8 mouse cellular contexts compared by ENCODE assay signal in the genomic region with DNA sequence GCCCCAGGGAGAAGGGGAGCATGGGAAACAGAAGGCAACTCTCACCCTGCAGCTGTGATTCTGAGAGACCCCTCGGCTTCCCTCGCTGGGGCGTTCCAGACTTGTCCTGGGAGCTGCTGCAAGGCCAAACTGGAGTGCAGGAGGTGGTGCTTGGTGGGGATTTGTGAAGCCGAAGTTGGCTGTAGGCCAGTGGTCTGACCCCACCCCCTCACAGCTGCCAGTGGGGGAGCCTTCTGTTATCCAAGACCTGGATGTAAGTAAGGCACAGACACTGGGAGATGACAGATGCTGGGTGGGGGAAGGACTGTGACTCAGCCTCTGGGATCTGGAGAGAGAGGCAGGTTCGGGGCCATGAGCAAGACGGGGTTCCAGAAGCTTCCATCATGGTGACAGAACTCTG. TPM values are rescaled to one million over a fixed set of nuclear protein-coding genes. Genes with fewer than 3 reads are reported as not detected.
A peak's percentile ranks its signal among the peaks of the same experiment; 100 is the strongest.
DNase-seq lines count a peak whose midpoint lies in the region; ATAC-seq lines count a peak whose summit lies in the region.

No protein-coding gene starts in this region.

- ATAC-seq in cerebellum, adult (ENCODE audit: insufficient number of reproducible peaks, low FRiP score, low TSS enrichment), result no peak

- DNase-seq in left cerebral cortex, adult 18-20 months (ENCODE audit: low spot score in 2 of 2), result peak; percentile 39 to 42
- no peak for DNase-seq in left cerebral cortex, adult 11 months (ENCODE audit: low spot score)
- DNase-seq in brain, adult 2 months (ENCODE audit: low read depth, low spot score), result peak; percentile 60
- DNase-seq in heart, adult 18-20 months, result peak; percentile 71 to 72
- DNase-seq in layer of hippocampus, adult 8-10 months (ENCODE audit: low spot score in 2 of 2), result peak; percentile 37 to 52
- peak; percentile 71 for DNase-seq in ovary, adult 18-20 months (ENCODE audit: low spot score)
- no peak for DNase-seq in spleen, adult 18-20 months

RNA-seq across cellular contexts. Expression of a gene that starts 7.0 kb away (rescaled TPM):
- 10 to 100 TPM; 28.0 to 30.6 TPM for total RNA-seq in left cerebral cortex, adult 18-20 months (2021)
- 10 to 100 TPM; 12.3 to 13.8 TPM for total RNA-seq in heart, adult 18-20 months (2021)
- total RNA-seq in layer of hippocampus, adult 8-10 months (2022), result 10 to 100 TPM; 44.3 to 49.9 (median 46.7) TPM

RNA-seq across cellular contexts. Expression of a gene that starts 46.8 kb away (rescaled TPM):
- 1 to 10 TPM; 1.4 to 1.7 TPM for total RNA-seq in left cerebral cortex, adult 18-20 months (2021)
- total RNA-seq in heart, adult 18-20 months (2021), result under 1 TPM; 0.15 to 0.18 TPM
- total RNA-seq in layer of hippocampus, adult 8-10 months (2022), result 1 to 10 TPM; 2.3 to 3.2 (median 2.5) TPM

Comparison
In these comparisons a context has a peak if more than half of its experiments do, and no peak if none do; other contexts are left out.
1. DNase-seq: peak in left cerebral cortex, adult 18-20 months (2 of 2), brain, adult 2 months (single experiment), heart, adult 18-20 months (2 of 2), layer of hippocampus, adult 8-10 months (2 of 2) and ovary, adult 18-20 months (single experiment); none in left cerebral cortex, adult 11 months (single experiment) and spleen, adult 18-20 months (0 of 2).